Mouse (Mus musculus) adrenal gland, postnatal 4 days (tissue): Measurements from ENCODE around the gene Adam30. TPM values are rescaled to one million over a fixed set of nuclear protein-coding genes. Genes with fewer than 3 reads are reported as not detected.
"Not testable (repeated sequence)": the region's sequence is repeated elsewhere in the genome, so short reads cannot be mapped to it uniquely, and the experiment has no call there.

Experiments used
- DNase-seq, 2 experiments: peaks; one replicate each; pipeline ENCODE4 v3.0.0; 2021 to 2022; ENCODE audit warnings: low spot score in 2 of 2, mixed read lengths in 2 of 2
- long read RNA-seq, 2 experiments: library from polyadenylated mRNA; stranded (forward); transcript quantifications; one replicate each; pipeline ENCODE4 v2.0.0; 2021
- total RNA-seq, 2 experiments: library from RNA; stranded (reverse); gene quantifications; 2 replicates each; pipeline ENCODE4 v1.2.3; 2021

Gene Adam30
- total RNA-seq = not detected
- long read RNA-seq, experiment 1 = 0 reads
- long read RNA-seq, experiment 2 = 0 reads

- DNase-seq = no peak
Observed at GRCm38 (mm10) chr3:98160330-98160729, at the start of gene Adam30. Gene Adam30 (plus strand): TSS chr3:98160630.

- no peak for DNase-seq
Observed at GRCm38 (mm10) chr3:98118252-98118651, 42.2 kb upstream of the Adam30 start.

GRCm38 (mm10) chr3:98119338-98119737, 41.1 kb upstream of the Adam30 start:
- no peak for DNase-seq

- DNase-seq = no peak
Observed at GRCm38 (mm10) chr3:98120884-98121283, 39.5 kb upstream of the Adam30 start.

- no peak for DNase-seq
Observed at GRCm38 (mm10) chr3:98127775-98128174, 32.7 kb upstream of the Adam30 start.

- no peak for DNase-seq
Observed at GRCm38 (mm10) chr3:98128716-98129115, 31.7 kb upstream of the Adam30 start.

- not testable (repeated sequence) for DNase-seq
Observed at GRCm38 (mm10) chr3:98132140-98132539, 28.3 kb upstream of the Adam30 start.

GRCm38 (mm10) chr3:98132636-98133035, 27.8 kb upstream of the Adam30 start:
- no peak for DNase-seq

- no peak for DNase-seq
Observed at GRCm38 (mm10) chr3:98141456-98141855, 19.0 kb upstream of the Adam30 start.

GRCm38 (mm10) chr3:98142862-98143261, 17.6 kb upstream of the Adam30 start:
- DNase-seq = no peak

- no peak for DNase-seq
Observed at GRCm38 (mm10) chr3:98145204-98145603, 15.2 kb upstream of the Adam30 start.

GRCm38 (mm10) chr3:98146471-98147410, 13.7 kb upstream of the Adam30 start:
- no peak for DNase-seq

GRCm38 (mm10) chr3:98147706-98148105, 12.7 kb upstream of the Adam30 start:
- DNase-seq = no peak

- no peak for DNase-seq
Observed at GRCm38 (mm10) chr3:98149881-98150280, 10.5 kb upstream of the Adam30 start.

GRCm38 (mm10) chr3:98151016-98151415, 9.4 kb upstream of the Adam30 start:
- no peak for DNase-seq

- no peak for DNase-seq
Observed at GRCm38 (mm10) chr3:98153460-98153859, 7.0 kb upstream of the Adam30 start.

GRCm38 (mm10) chr3:98156158-98156557, 4.3 kb upstream of the Adam30 start:
- no peak for DNase-seq

- no peak for DNase-seq
Observed at GRCm38 (mm10) chr3:98157073-98157472, 3.4 kb upstream of the Adam30 start.

- DNase-seq = no peak
Observed at GRCm38 (mm10) chr3:98157585-98157984, 2.8 kb upstream of the Adam30 start.

- DNase-seq = no peak
Observed at GRCm38 (mm10) chr3:98158646-98159045, 1.8 kb upstream of the Adam30 start.

GRCm38 (mm10) chr3:98159289-98159688, 1.1 kb upstream of the Adam30 start:
- no peak for DNase-seq

GRCm38 (mm10) chr3:98178340-98178739, 17.9 kb downstream of the Adam30 start:
- DNase-seq = no peak

- DNase-seq = no peak
Observed at GRCm38 (mm10) chr3:98180805-98181204, 20.4 kb downstream of the Adam30 start.
